Mouse (Mus musculus): ENCODE results near the gene Sh2b2. TPM values are rescaled to one million over a fixed set of nuclear protein-coding genes. Genes with fewer than 3 reads are reported as not detected.

Sh2b2 gene
- polyA plus RNA-seq, 1 experiment, result 1.3 TPM

GRCm38 (mm10) chr5:136269937-136270336 lies 23.6 kb upstream of the Sh2b2 start:
- no peak overlapping the region for H3K27ac ChIP-seq (ENCODE audit: insufficient read depth, low read length)
- H3K4me3 ChIP-seq (ENCODE audit: insufficient read depth, low read length), result no peak overlapping the region
- TF ChIP-seq CTCF (IDR thresholded peaks at IDR 0.05; ENCODE audit: borderline replicate concordance, insufficient read depth, low read length) (no peak), POLR2A (IDR thresholded peaks at IDR 0.05; ENCODE audit: low read depth, low read length) (no peak)
- H3K4me1 ChIP-seq (ENCODE audit: control insufficient read depth, insufficient read depth, low read length), result no peaks in the 10 kb centered on the region

DNA sequence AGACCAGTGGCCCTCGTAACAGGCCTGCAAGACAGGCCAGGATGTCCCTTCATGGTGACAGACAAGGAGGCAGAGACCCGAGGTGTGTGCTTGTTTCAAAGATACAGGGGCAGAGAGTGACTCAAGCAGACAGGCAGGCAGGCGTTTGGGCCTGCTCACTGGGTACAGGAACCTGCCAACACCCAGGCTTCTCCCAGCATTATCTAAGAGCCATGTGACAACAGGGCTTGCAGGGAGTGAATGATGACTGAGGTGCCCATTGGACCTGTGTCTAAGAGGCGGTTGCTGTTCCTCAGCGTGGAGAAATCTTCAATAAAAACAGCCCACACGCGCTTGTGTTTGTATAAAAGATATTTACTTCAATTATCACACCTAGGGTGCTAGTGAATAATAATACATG lies 19.7 kb upstream of the Sh2b2 start:
- TF ChIP-seq CTCF (IDR thresholded peaks at IDR 0.05; ENCODE audit: borderline replicate concordance, insufficient read depth, low read length) (no peak), POLR2A (IDR thresholded peaks at IDR 0.05; ENCODE audit: low read depth, low read length) (no peak)
- Histone ChIP-seq H3K4me3 (ENCODE audit: insufficient read depth, low read length) (no peak overlapping the region), H3K4me1 (ENCODE audit: control insufficient read depth, insufficient read depth, low read length) (no peaks in the 10 kb centered on the region)

GRCm38 (mm10) chr5:136263342-136263741 lies 17.0 kb upstream of the Sh2b2 start:
- no peak for TF ChIP-seq CTCF (IDR thresholded peaks at IDR 0.05; ENCODE audit: borderline replicate concordance, insufficient read depth, low read length)
- TF ChIP-seq POLR2A (IDR thresholded peaks at IDR 0.05; ENCODE audit: low read depth, low read length), result no peak
- Histone ChIP-seq H3K4me3 (ENCODE audit: insufficient read depth, low read length) (no peak overlapping the region), H3K27ac (ENCODE audit: insufficient read depth, low read length) (no peak overlapping the region), H3K4me1 (ENCODE audit: control insufficient read depth, insufficient read depth, low read length) (no peaks in the 10 kb centered on the region)

More for the DNA sequence above, 19.7 kb upstream of the Sh2b2 start:
- H3K27ac ChIP-seq (ENCODE audit: insufficient read depth, low read length), result no peak overlapping the region

GRCm38 (mm10) chr5:136258919-136259318 lies 12.6 kb upstream of the Sh2b2 start:
- no peaks in the 10 kb centered on the region for H3K4me1 ChIP-seq (ENCODE audit: control insufficient read depth, insufficient read depth, low read length)
- TF ChIP-seq POLR2A (IDR thresholded peaks at IDR 0.05; ENCODE audit: low read depth, low read length) (no peak), CTCF (IDR thresholded peaks at IDR 0.05; ENCODE audit: borderline replicate concordance, insufficient read depth, low read length) (peak; percentile 41; the same call in 1 of the 2 replicates)
- no peak overlapping the region for H3K4me3 ChIP-seq (ENCODE audit: insufficient read depth, low read length)
- no peak overlapping the region for H3K27ac ChIP-seq (ENCODE audit: insufficient read depth, low read length)

- TF ChIP-seq CTCF (IDR thresholded peaks at IDR 0.05; ENCODE audit: borderline replicate concordance, insufficient read depth, low read length) (peak; percentile 59), POLR2A (IDR thresholded peaks at IDR 0.05; ENCODE audit: low read depth, low read length) (no peak)
- Histone ChIP-seq H3K27ac (ENCODE audit: insufficient read depth, low read length) (no peak overlapping the region), H3K4me1 (ENCODE audit: control insufficient read depth, insufficient read depth, low read length) (no peaks in the 10 kb centered on the region), H3K4me3 (ENCODE audit: insufficient read depth, low read length) (no peak overlapping the region)
Observed at GRCm38 (mm10) chr5:136252899-136253298, 6.5 kb upstream of the Sh2b2 start.

DNA sequence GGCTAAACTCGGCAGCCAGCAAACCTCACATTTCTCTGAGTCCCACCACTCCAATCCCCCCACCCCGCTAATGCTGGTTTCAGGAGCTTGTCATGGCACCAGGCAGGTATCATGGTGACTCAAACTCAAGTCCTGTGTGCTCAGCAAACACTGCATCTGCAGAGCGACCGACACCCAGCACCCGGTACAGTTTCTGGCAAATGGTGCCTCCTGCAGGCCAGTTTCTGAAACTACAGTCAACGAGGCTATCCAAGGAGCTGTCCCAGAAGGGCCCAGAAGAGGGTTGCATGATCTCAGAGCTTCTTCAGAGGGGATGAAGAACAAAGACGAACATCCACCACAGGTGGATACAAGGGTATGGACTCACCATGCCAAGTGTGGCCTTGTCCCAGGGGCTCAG lies 4.6 kb upstream of the Sh2b2 start:
- no peak overlapping the region for H3K4me3 ChIP-seq (ENCODE audit: insufficient read depth, low read length)
- 0 out of 2 replicates have a peak, but pooled peaks have one; percentile 34 for TF ChIP-seq CTCF (IDR thresholded peaks at IDR 0.05; ENCODE audit: borderline replicate concordance, insufficient read depth, low read length)
- no peak for TF ChIP-seq POLR2A (IDR thresholded peaks at IDR 0.05; ENCODE audit: low read depth, low read length)
- H3K4me1 ChIP-seq (ENCODE audit: control insufficient read depth, insufficient read depth, low read length), result no peaks in the 10 kb centered on the region
- H3K27ac ChIP-seq (ENCODE audit: insufficient read depth, low read length), result no peak overlapping the region

GRCm38 (mm10) chr5:136248441-136248840 lies 2.1 kb upstream of the Sh2b2 start:
- TF ChIP-seq CTCF (IDR thresholded peaks at IDR 0.05; ENCODE audit: borderline replicate concordance, insufficient read depth, low read length), result no peak
- TF ChIP-seq POLR2A (IDR thresholded peaks at IDR 0.05; ENCODE audit: low read depth, low read length), result no peak
- H3K27ac ChIP-seq (ENCODE audit: insufficient read depth, low read length), result no peak overlapping the region
- H3K4me1 ChIP-seq (ENCODE audit: control insufficient read depth, insufficient read depth, low read length), result no peaks in the 10 kb centered on the region
- no peak overlapping the region for H3K4me3 ChIP-seq (ENCODE audit: insufficient read depth, low read length)

GRCm38 (mm10) chr5:136245541-136246451 lies 560 bp downstream of the Sh2b2 start:
- Histone ChIP-seq H3K27ac (ENCODE audit: insufficient read depth, low read length) (no peak overlapping the region), H3K4me3 (ENCODE audit: insufficient read depth, low read length) (peak overlapping the region; percentile 54; the same call in 1 of the 2 replicates), H3K4me1 (ENCODE audit: control insufficient read depth, insufficient read depth, low read length) (no peaks in the 10 kb centered on the region)
- TF ChIP-seq POLR2A (IDR thresholded peaks at IDR 0.05; ENCODE audit: low read depth, low read length), result no peak
- no peak for TF ChIP-seq CTCF (IDR thresholded peaks at IDR 0.05; ENCODE audit: borderline replicate concordance, insufficient read depth, low read length)

DNA sequence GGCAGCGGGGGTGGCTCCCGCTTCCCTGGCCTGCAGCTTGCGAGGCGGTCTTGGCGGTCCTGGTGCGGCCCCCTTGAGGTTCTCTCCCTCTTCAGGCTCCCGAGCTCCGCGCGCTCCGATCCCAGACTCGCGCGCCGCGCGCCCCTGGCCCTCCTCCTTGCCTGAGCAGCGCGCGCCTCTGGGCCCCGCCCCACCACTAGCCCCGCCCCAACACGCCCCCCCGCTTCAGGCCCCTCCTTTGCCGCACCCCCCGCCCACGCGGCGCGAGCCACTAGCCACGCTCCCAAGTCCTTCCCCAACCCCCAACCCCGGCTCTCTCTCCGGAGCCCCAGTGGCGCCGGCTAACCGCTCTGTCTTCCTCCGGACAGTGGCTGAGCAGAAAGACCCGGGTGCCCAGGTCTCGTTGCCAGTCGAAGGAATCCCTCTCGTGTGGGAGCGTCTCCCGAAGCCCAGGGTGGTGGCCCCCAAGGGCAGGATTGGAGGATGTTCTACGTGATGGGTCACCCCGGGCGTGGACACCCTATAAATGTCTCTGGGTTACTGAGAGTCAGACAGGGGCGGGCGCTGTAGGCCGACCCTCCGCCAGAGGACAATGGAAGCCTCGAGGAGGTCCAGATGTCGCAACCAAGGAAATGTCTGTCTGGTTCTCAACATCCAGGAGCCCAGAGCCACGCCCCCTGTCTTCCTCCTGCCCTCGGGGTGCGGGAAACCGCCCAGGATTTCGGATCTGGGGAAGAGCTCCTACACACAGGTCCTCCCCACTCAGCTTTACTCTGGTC lies 1.4 kb downstream of the Sh2b2 start:
- TF ChIP-seq CTCF (IDR thresholded peaks at IDR 0.05; ENCODE audit: borderline replicate concordance, insufficient read depth, low read length) (no peak), POLR2A (IDR thresholded peaks at IDR 0.05; ENCODE audit: low read depth, low read length) (peak; percentile 62)
- Histone ChIP-seq H3K27ac (ENCODE audit: insufficient read depth, low read length) (peak overlapping the region; percentile 86), H3K4me3 (ENCODE audit: insufficient read depth, low read length) (peak overlapping the region; percentile 61), H3K4me1 (ENCODE audit: control insufficient read depth, insufficient read depth, low read length) (no peaks in the 10 kb centered on the region)
